Mouse (Mus musculus): ENCODE measurements around the gene Lce1k. TPM values are rescaled to one million over a fixed set of nuclear protein-coding genes. Genes with fewer than 3 reads are reported as not detected.
"Not testable (repeated sequence)": the region's sequence is repeated elsewhere in the genome, so short reads cannot be mapped to it uniquely, and the experiment has no call there.

Gene Lce1k
- not detected for polyA plus RNA-seq (2021)

DNA sequence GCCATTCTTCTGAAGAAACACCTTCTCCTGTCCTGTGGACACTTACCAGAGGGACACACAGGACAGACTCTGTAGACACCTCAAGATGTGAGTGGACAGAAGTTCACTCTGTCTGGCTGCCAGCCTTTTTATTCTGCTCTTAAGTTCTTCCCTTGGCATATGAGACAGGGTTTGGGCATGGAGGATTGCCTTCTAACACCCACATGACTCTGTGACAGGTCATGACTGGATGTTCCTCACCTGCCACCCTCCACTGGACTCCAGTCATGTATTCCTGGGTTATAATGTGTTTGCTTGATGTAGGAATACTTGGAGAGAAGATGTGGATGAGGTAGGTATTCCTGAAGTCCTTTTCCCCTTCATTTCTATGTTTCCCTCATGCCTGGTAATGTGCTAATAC lies at the start of gene Lce1k:
Lce1k (minus strand) TSS at position 101 of the 400 bp plus-strand sequence.
- DNase-seq (ENCODE audit: low read depth, low spot score) (no peak), ATAC-seq (no peak)
- ChIA-PET CTCF (no interaction called here), POLR2A (no interaction called here)
- no peak for TF ChIP-seq CTCF (IDR thresholded peaks at IDR 0.05)
- H3K27me3 ChIP-seq = peaks cover 11% of the 10 kb centered on the region
- in situ Hi-C loops (cut with MboI; ENCODE audit: low pct_unique_long_range_greater_than_20kb) = no loop called here

DNA sequence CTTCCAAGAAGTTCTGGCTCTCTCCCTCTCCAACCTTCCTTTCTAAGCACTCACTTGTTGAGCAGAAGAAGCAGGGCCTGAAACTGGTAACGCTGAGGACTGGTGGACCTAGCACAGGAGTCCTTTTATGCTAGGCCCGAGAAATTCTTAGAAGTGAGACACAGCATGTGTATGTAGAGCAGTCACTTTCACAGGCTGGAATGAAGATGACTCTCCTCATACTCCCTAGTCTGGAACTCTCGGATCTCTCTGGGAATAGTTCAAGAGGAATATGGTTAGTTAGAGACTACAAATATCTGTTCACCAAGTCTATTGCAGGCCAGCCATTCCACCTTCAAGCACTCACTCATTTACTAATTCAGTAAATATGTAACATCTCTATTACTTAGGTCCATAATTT lies 43.5 kb upstream of the Lce1k start, which contains the start of gene Lce1l:
Lce1l (minus strand) TSS at position 101 of the 400 bp plus-strand sequence.
- DNase-seq (ENCODE audit: low read depth, low spot score) (no peak), ATAC-seq (no peak)
- ChIA-PET CTCF (no interaction called here), POLR2A (no interaction called here)
- TF ChIP-seq CTCF (IDR thresholded peaks at IDR 0.05) = no peak
- peaks cover 13% of the 10 kb centered on the region for H3K27me3 ChIP-seq
- in situ Hi-C loops (cut with MboI; ENCODE audit: low pct_unique_long_range_greater_than_20kb) = no loop called here

DNA sequence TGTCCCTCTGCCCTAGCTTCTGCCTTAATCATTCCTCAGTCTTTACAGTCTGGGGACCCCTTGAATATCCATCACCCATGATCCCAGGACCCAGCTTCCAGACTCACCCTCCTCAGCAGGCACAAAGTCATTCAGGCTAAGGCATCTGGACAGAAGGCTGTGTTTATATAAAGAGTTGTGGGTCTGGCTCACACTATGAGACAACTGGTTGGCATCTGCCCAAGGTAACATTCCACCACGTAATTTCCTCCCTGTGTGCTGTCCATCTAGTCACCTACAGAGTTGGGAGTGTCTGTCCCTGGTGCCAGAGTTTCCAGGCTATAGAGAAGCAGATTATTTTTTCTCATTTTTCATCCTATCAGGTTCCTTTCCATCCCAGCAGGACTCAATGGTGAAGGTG lies 19.4 kb upstream of the Lce1k start, which contains the start of gene Kprp:
Kprp (minus strand) TSS at position 140 of the 400 bp plus-strand sequence.
- POLR2A ChIA-PET = no interaction called here
- no peak for TF ChIP-seq CTCF (IDR thresholded peaks at IDR 0.05)
- in situ Hi-C loops (cut with MboI; ENCODE audit: low pct_unique_long_range_greater_than_20kb) = no loop called here
- ATAC-seq (no peak), DNase-seq (ENCODE audit: low read depth, low spot score) (no peak)
- CTCF ChIA-PET = interaction anchor here (1.3 kb wide), 1 partner anchor 8 kb away, joined by 4 read pairs; no protein-coding TSS in a partner anchor
- H3K27me3 ChIP-seq = peaks cover 6% of the 10 kb centered on the region

DNA sequence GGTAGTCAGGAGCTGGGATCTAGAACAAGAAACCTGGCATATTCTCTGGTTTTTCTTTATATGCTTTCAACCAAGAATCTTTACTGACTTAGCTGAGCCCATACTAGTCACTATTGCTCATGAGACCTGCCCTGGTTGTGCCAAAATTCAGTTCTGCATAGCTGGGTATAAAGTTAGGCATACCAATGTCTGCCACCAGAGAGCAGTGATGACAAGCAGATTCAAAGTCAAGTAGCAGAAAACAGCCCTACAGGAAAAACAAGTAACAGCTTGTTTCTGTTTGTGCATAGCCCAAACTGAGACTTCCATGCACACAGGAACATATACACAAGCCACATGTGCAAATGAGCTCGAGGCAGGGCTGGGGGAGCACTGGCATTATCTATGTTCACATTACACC lies 18.1 kb upstream of the Lce1k start:
- POLR2A ChIA-PET = no interaction called here
- CTCF ChIA-PET = interaction anchor here (1.3 kb wide), 1 partner anchor 10 kb away, joined by 4 read pairs; no protein-coding TSS in a partner anchor
- ATAC-seq (no peak), DNase-seq (ENCODE audit: low read depth, low spot score) (no peak)
- in situ Hi-C loops (cut with MboI; ENCODE audit: low pct_unique_long_range_greater_than_20kb) = no loop called here
- no peak for TF ChIP-seq CTCF (IDR thresholded peaks at IDR 0.05)
- H3K27me3 ChIP-seq = peaks cover 6% of the 10 kb centered on the region

DNA sequence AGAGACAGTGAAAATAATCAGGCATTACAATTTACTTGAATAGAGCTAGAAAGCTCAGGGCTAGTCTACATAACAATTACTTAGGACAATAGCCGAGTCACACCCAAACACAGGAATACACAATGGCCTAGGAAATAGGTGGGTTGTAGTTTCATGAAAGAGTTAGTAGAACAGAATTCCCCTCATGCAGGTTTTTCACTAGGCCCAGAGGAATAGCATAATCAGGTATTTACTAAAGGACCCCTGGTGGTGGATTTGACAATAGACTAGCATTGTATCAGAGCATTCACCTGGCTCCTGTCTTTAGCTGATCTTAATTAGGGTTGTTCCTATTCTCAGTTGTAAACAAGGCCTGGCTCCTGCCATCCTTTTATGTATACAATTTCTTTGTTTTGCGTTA lies 8.3 kb upstream of the Lce1k start:
- peaks cover 11% of the 10 kb centered on the region for H3K27me3 ChIP-seq
- DNase-seq (ENCODE audit: low read depth, low spot score); ATAC-seq; in situ Hi-C loops (cut with MboI; ENCODE audit: low pct_unique_long_range_greater_than_20kb); POLR2A ChIA-PET; CTCF ChIA-PET: not testable (repeated sequence)

DNA sequence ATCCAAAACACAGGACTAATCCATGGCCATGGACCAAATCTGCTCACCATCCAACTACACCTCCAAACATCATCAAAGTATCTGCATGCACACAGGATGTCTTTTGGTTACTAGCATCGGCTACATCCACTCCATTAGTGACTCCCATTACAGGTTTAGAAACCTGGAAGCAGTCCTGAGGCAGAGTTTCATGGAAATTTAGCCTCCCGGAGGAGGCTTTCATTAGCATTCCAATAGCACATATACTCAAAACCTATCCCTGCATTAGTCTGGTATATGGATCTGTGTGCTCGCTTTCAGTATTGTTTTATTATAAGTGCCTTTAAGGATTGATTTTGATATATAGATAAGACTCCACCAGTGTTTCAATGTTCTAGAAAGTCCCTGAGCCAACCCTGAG lies 7.9 kb upstream of the Lce1k start:
- TF ChIP-seq CTCF (IDR thresholded peaks at IDR 0.05) = no peak
- POLR2A ChIA-PET = no interaction called here
- CTCF ChIA-PET = no interaction called here

DNA sequence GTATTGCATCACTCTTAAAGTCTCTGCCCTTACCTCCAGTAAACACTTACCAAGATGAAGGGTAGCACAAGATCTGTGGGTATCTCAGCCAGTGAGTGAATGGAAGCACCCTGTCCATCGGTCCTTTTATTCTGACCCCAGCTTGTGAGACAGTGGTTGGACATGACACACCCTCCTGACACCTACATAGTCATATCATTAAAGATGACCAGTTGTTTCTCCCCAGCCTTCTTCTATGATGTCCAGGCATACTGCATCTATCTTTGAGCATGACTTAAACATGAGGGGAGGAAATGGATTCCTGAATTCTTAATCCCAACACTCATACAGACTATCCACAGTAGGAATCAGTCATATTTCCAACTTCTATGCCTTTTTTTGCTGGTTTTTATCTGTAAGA lies 17.3 kb downstream of the Lce1k start, which contains the start of gene Lce1j:
Lce1j (minus strand) TSS at position 101 of the 400 bp plus-strand sequence.
- ChIA-PET POLR2A (no interaction called here), CTCF (no interaction called here)
- in situ Hi-C loops (cut with MboI; ENCODE audit: low pct_unique_long_range_greater_than_20kb) = no loop called here
- no peak for TF ChIP-seq CTCF (IDR thresholded peaks at IDR 0.05)
- DNase-seq (ENCODE audit: low read depth, low spot score) (no peak), ATAC-seq (no peak)
- H3K27me3 ChIP-seq = peaks cover 3% of the 10 kb centered on the region

More for the DNA sequence above, 7.9 kb upstream of the Lce1k start:
- in situ Hi-C loops (cut with MboI; ENCODE audit: low pct_unique_long_range_greater_than_20kb) = no loop called here
- ATAC-seq = no peak
- H3K27me3 ChIP-seq = peaks cover 11% of the 10 kb centered on the region
- no peak for DNase-seq (ENCODE audit: low read depth, low spot score)

DNA sequence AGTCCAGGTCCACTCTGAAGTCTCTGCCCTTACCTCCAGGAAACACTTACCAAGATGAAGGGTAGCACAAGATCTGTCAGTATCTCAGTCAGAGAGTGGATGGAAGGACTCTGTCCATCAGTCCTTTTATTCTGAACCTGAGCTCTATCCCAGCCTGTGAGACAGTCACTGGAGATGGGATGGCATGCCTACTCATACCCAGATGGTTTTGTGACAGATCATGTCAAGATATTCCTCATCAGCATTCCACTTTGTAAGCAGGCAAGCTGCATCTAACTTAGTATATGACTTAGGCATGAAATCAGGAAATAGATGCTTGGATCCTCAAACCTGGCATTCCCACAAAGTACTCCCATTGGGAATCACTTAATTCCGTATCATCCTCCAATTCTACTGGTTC lies 28.9 kb downstream of the Lce1k start, which contains the start of gene Lce1i:
Lce1i (minus strand) TSS at position 101 of the 400 bp plus-strand sequence.
- DNase-seq (ENCODE audit: low read depth, low spot score) = no peak
- in situ Hi-C loops (cut with MboI; ENCODE audit: low pct_unique_long_range_greater_than_20kb) = loop anchor here (10.0 kb wide), 1 partner anchor 634 kb away; the partner anchor contains the start of gene Lelp1
- peaks cover 18% of the 10 kb centered on the region for H3K27me3 ChIP-seq
- ChIA-PET POLR2A (no interaction called here), CTCF (no interaction called here)
- ATAC-seq = no peak
- TF ChIP-seq CTCF (IDR thresholded peaks at IDR 0.05) = no peak

DNA sequence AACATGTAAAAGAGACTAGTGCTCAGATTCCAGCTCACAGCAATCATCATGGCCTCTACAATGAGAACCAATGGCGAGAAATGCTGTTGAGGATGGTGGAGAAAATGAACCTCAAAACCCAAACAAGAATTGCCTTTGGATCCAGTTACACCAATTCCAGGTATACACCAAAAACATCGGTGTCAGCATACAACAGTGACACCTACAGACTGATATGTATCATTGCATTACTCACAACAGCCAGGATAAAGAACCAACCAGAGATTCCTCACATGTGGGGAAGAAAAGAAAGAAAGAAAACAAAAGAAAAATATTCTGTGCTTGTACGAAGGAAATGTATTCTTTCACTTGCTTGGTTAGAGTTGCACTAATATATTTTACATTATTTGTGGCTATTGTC lies 36.1 kb downstream of the Lce1k start:
- DNase-seq (ENCODE audit: low read depth, low spot score) (no peak), ATAC-seq (no peak)
- in situ Hi-C loops (cut with MboI; ENCODE audit: low pct_unique_long_range_greater_than_20kb) = loop anchor here (10.0 kb wide), 1 partner anchor 627 kb away; the partner anchor contains the start of gene Lelp1
- TF ChIP-seq CTCF (IDR thresholded peaks at IDR 0.05) = peak; percentile 58
- H3K27me3 ChIP-seq = peaks cover 32% of the 10 kb centered on the region
- ChIA-PET POLR2A (no interaction called here), CTCF (interaction anchor here (1.5 kb wide), 1 partner anchor 20 kb away, joined by 3 read pairs; the partner anchor contains the start of gene Lce1g)

DNA sequence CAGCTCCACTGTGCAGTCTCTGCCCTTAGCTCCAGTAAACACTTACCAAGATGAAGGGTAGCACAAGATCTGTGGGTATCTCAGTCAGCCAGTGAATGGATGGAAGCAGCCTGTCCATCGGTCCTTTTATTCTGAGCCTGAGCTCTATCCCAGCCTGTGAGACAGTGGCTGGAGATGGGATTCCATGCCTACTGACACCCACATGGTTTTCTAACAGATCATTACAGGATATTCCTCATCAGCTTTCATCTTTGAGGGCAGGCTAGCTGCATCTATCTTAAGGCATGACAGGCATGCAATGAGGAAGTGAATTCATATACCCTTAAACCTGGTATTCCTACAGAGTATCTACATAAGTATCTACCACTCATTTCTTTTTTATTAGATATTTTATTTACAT lies 42.7 kb downstream of the Lce1k start, which contains the start of gene Lce1h:
Lce1h (minus strand) TSS at position 101 of the 400 bp plus-strand sequence.
- CTCF ChIA-PET = no interaction called here

More for the DNA sequence above, 42.7 kb downstream of the Lce1k start, which contains the start of gene Lce1h:
- no peak for TF ChIP-seq CTCF (IDR thresholded peaks at IDR 0.05)
- peaks cover 18% of the 10 kb centered on the region for H3K27me3 ChIP-seq
- POLR2A ChIA-PET = no interaction called here
- in situ Hi-C loops (cut with MboI; ENCODE audit: low pct_unique_long_range_greater_than_20kb) = no loop called here
- DNase-seq (ENCODE audit: low read depth, low spot score) (no peak), ATAC-seq (no peak)

Other genes starting within 250 kb of the Lce1k start
- gene Ivl, start 234.2 kb downstream of the Lce1k start, polyA plus RNA-seq (2021) = not detected
- gene Smcp, start 218.9 kb downstream of the Lce1k start, polyA plus RNA-seq (2021) = not detected
- not detected for gene 2210017I01Rik, start 200.4 kb downstream of the Lce1k start, polyA plus RNA-seq (2021)
- not detected for gene Lce6a, start 186.2 kb downstream of the Lce1k start, polyA plus RNA-seq (2021)
- gene Lce1a1, start 159.6 kb downstream of the Lce1k start, polyA plus RNA-seq (2021) = not detected
- not detected for gene Lce1b, start 151.0 kb downstream of the Lce1k start, polyA plus RNA-seq (2021)
- gene Lce1a2, start 137.6 kb downstream of the Lce1k start, polyA plus RNA-seq (2021) = not detected
- gene Lce1c, start 128.6 kb downstream of the Lce1k start, polyA plus RNA-seq (2021) = not detected
- not detected for gene Lce1d, start 120.7 kb downstream of the Lce1k start, polyA plus RNA-seq (2021)
- gene Lce1e, start 98.8 kb downstream of the Lce1k start, polyA plus RNA-seq (2021) = not detected
- gene Lce1f, start 87.5 kb downstream of the Lce1k start, polyA plus RNA-seq (2021) = not detected
- not detected for gene Gm38119, start 68.8 kb downstream of the Lce1k start, polyA plus RNA-seq (2021)
- gene Lce1g, start 55.6 kb downstream of the Lce1k start, polyA plus RNA-seq (2021) = not detected
- not detected for gene Lce1h, start 42.8 kb downstream of the Lce1k start, polyA plus RNA-seq (2021)
- gene Lce1i, start 29.0 kb downstream of the Lce1k start, polyA plus RNA-seq (2021) = not detected
- not detected for gene Lce1j, start 17.4 kb downstream of the Lce1k start, polyA plus RNA-seq (2021)
- gene Kprp, start 19.4 kb upstream of the Lce1k start, polyA plus RNA-seq (2021) = not detected
- not detected for gene Lce1l, start 43.4 kb upstream of the Lce1k start, polyA plus RNA-seq (2021)
- not detected for gene 2310050C09Rik, start 62.3 kb upstream of the Lce1k start, polyA plus RNA-seq (2021)
- gene Lce3a, start 118.3 kb upstream of the Lce1k start, polyA plus RNA-seq (2021) = 0.54 TPM
- gene Lce3b, start 125.1 kb upstream of the Lce1k start, polyA plus RNA-seq (2021) = not detected
- gene Lce3c, start 136.6 kb upstream of the Lce1k start, polyA plus RNA-seq (2021) = 2.1 TPM
- 1.1 TPM for gene Lce3d, start 149.5 kb upstream of the Lce1k start, polyA plus RNA-seq (2021)
- gene Lce3e, start 159.2 kb upstream of the Lce1k start, polyA plus RNA-seq (2021) = not detected
- not detected for gene Lce3f, start 184.3 kb upstream of the Lce1k start, polyA plus RNA-seq (2021)
- gene Crct1, start 207.8 kb upstream of the Lce1k start, polyA plus RNA-seq (2021) = 0.31 TPM
- gene Lce1m, start 211.2 kb upstream of the Lce1k start, polyA plus RNA-seq (2021) = not detected

Data from Patski (cell line).